Mouse (Mus musculus) hindbrain, embryonic 11.5 days (tissue): ENCODE results near the gene Rpf2. TPM values are rescaled to one million over a fixed set of nuclear protein-coding genes. Genes with fewer than 3 reads are reported as not detected.
A peak's percentile ranks its signal among the peaks of the same experiment; 100 is the strongest.

Experiments
- ATAC-seq: fragments of 200-750 bp; cut with Nextera tagmentation; 2 replicates; pipeline ENCODE4 v1.8.0; 2017; ENCODE audit warnings: mild to moderate bottlenecking, moderate TSS enrichment, moderate library complexity; ENCODE audit not compliant: low FRiP score
- DNase-seq: peaks from one replicate; pipeline ENCODE4 v3.0.0-alpha.2; 2015; ENCODE audit warnings: low spot score
- H3K27ac ChIP-seq: fragments of 300-500 bp; sonication (generic); 2 replicates; pipeline ENCODE4 v1.5.1; 2014; ENCODE audit warnings: mild to moderate bottlenecking, low read depth, low read length
- H3K27me3 ChIP-seq: fragments of 300-500 bp; sonication (generic); 2 replicates; pipeline ENCODE4 v1.6.1; 2014; ENCODE audit warnings: mild to moderate bottlenecking, low read length, moderate library complexity, mixed read lengths; ENCODE audit not compliant: control insufficient read depth, insufficient read depth
- H3K36me3 ChIP-seq: fragments of 300-500 bp; sonication (generic); 2 replicates; pipeline ENCODE4 v1.6.1; 2014; ENCODE audit warnings: mild to moderate bottlenecking, low read length, moderate library complexity, mixed read lengths; ENCODE audit not compliant: control insufficient read depth, insufficient read depth
- H3K4me1 ChIP-seq: fragments of 300-500 bp; sonication (generic); replicated peaks from 2 replicates; pipeline ENCODE4 v1.6.1; 2014; ENCODE audit warnings: low read length, mixed read lengths; ENCODE audit not compliant: control insufficient read depth, insufficient read depth
- H3K4me2 ChIP-seq: fragments of 300-500 bp; sonication (generic); replicated peaks from 2 replicates; pipeline ENCODE4 v1.6.1; 2014; ENCODE audit warnings: mild to moderate bottlenecking, low read depth, low read length
- H3K4me3 ChIP-seq: fragments of 300-500 bp; sonication (generic); 2 replicates; pipeline ENCODE4 v1.5.1; 2014; ENCODE audit warnings: low read depth, low read length
- H3K9ac ChIP-seq: fragments of 300-500 bp; sonication (generic); 2 replicates; pipeline ENCODE4 v1.6.1; 2014; ENCODE audit warnings: low read depth, low read length
- H3K9me3 ChIP-seq: fragments of 300-500 bp; sonication (generic); 2 replicates; pipeline ENCODE4 v1.6.1; 2016; ENCODE audit warnings: low read length; ENCODE audit not compliant: control insufficient read depth
- WGBS: fragments of 180-500 bp; shearing (Covaris S2); extraction: QIAGEN DNeasy Blood & Tissue Kit; methylation state at CpG from one replicate; pipeline ENCODE4 v1.1.7; 2014; 5-methylcytosine and 5-hydroxymethylcytosine counted together
- polyA plus RNA-seq: library from polyadenylated mRNA; unstranded; fragments of >200 nt; fragmentation: Nextera tagmentation; extraction: Ambion mirVana; gene quantifications from 2 replicates; pipeline ENCODE4 v1.2.1, GENCODE M21; 2014

Rpf2 gene
- polyA plus RNA-seq, 1 experiment from 2014 or later = 89.6 TPM

- peak overlapping the region; percentile 42; the same call in 1 of the 2 replicates for H3K4me2 ChIP-seq
These were observed 12.1 kb upstream of the Rpf2 start for GRCm38 (mm10) chr10:40258976-40259375.

GRCm38 (mm10) chr10:40258401-40258966, 11.6 kb upstream of the Rpf2 start:
- Histone ChIP-seq H3K27me3 (no peaks in the 10 kb centered on the region), H3K4me3 (peak overlapping the region; percentile 58), H3K4me1 (no peaks in the 10 kb centered on the region), H3K4me2 (peak overlapping the region; percentile 42), H3K9me3 (no peaks in the 10 kb centered on the region), H3K36me3 (no peaks in the 10 kb centered on the region), H3K9ac (peak overlapping the region; percentile 45; the same call in 1 of the 2 replicates), H3K27ac (peak overlapping the region; percentile 78)
- ATAC-seq (peak; percentile 81), DNase-seq (peak; percentile 85)
- WGBS = 1% methylated on average over 12 of the region's 12 CpGs

More at GRCm38 (mm10) chr10:40258976-40259375, 12.1 kb upstream of the Rpf2 start:
- Histone ChIP-seq H3K27me3 (no peaks in the 10 kb centered on the region), H3K9ac (no peak overlapping the region), H3K4me3 (no peak overlapping the region), H3K27ac (peak overlapping the region; percentile 78), H3K4me1 (no peaks in the 10 kb centered on the region), H3K36me3 (no peaks in the 10 kb centered on the region), H3K9me3 (no peaks in the 10 kb centered on the region)
- ATAC-seq = no peak
- peak; percentile 68 for DNase-seq
- WGBS = 9% methylated on average over 5 of the region's 5 CpGs

GRCm38 (mm10) chr10:40257414-40258255, 10.8 kb upstream of the Rpf2 start, which contains the start of gene Gtf3c6:
Gtf3c6 (minus strand) TSS chr10:40258108.
- Histone ChIP-seq H3K9me3 (no peaks in the 10 kb centered on the region), H3K4me1 (no peaks in the 10 kb centered on the region), H3K4me3 (peak within 1 kb of the TSS; percentile 58), H3K36me3 (no peaks in the 10 kb centered on the region), H3K27ac (peak within 1 kb of the TSS; percentile 78), H3K4me2 (peak within 1 kb of the TSS; percentile 42), H3K9ac (peak within 1 kb of the TSS; percentile 85), H3K27me3 (no peaks in the 10 kb centered on the region)
- under 1% methylated on average over 43 of the region's 43 CpGs for WGBS
- ATAC-seq = peak; percentile 76
- peak; percentile 96 for DNase-seq

- 5% methylated on average over 5 of the region's 5 CpGs for WGBS
- peak overlapping the region; percentile 42 for H3K4me2 ChIP-seq
- peak overlapping the region; percentile 85 for H3K9ac ChIP-seq
- H3K36me3 ChIP-seq = no peaks in the 10 kb centered on the region
- no peaks in the 10 kb centered on the region for H3K4me1 ChIP-seq
- no peaks in the 10 kb centered on the region for H3K9me3 ChIP-seq
- ATAC-seq (peak; percentile 75), DNase-seq (peak; percentile 77)
- H3K27me3 ChIP-seq = no peaks in the 10 kb centered on the region
- peak overlapping the region; percentile 58 for H3K4me3 ChIP-seq
- peak overlapping the region; percentile 78; the same call in 1 of the 2 replicates for H3K27ac ChIP-seq
These were observed 9.9 kb upstream of the Rpf2 start for GRCm38 (mm10) chr10:40256716-40257115.

GRCm38 (mm10) chr10:40250969-40251368, 4.1 kb upstream of the Rpf2 start:
- Histone ChIP-seq H3K36me3 (peaks cover 6% of the 10 kb centered on the region; the same call in 1 of the 2 replicates), H3K4me3 (no peak overlapping the region), H3K4me1 (no peaks in the 10 kb centered on the region), H3K9ac (no peak overlapping the region), H3K27me3 (no peaks in the 10 kb centered on the region), H3K27ac (no peak overlapping the region), H3K9me3 (no peaks in the 10 kb centered on the region), H3K4me2 (no peak overlapping the region)
- ATAC-seq = no peak
- DNase-seq = no peak
- WGBS = 95% methylated on average over 6 of the region's 6 CpGs

GRCm38 (mm10) chr10:40249625-40250024, 2.8 kb upstream of the Rpf2 start:
- no peak overlapping the region for H3K4me2 ChIP-seq
- H3K27me3 ChIP-seq = no peaks in the 10 kb centered on the region
- no peak overlapping the region for H3K27ac ChIP-seq
- 88% methylated on average over 9 of the region's 9 CpGs for WGBS
- H3K9ac ChIP-seq = no peak overlapping the region
- ATAC-seq (no peak), DNase-seq (no peak)
- no peak overlapping the region for H3K4me3 ChIP-seq
- peaks cover 6% of the 10 kb centered on the region; the same call in 1 of the 2 replicates for H3K36me3 ChIP-seq
- H3K9me3 ChIP-seq = no peaks in the 10 kb centered on the region
- H3K4me1 ChIP-seq = no peaks in the 10 kb centered on the region

- Histone ChIP-seq H3K36me3 (peaks cover 8% of the 10 kb centered on the region; the same call in 1 of the 2 replicates), H3K4me1 (no peaks in the 10 kb centered on the region), H3K4me2 (peak overlapping the region; percentile 65), H3K4me3 (peak overlapping the region; percentile 77), H3K27ac (peak overlapping the region; percentile 44), H3K9me3 (no peaks in the 10 kb centered on the region), H3K9ac (no peak overlapping the region), H3K27me3 (no peaks in the 10 kb centered on the region)
- 34% methylated on average over 11 of the region's 11 CpGs for WGBS
- DNase-seq = no peak
- ATAC-seq = peak; percentile 63
These were observed 405 bp upstream of the Rpf2 start for GRCm38 (mm10) chr10:40247166-40247716.

- Histone ChIP-seq H3K27ac (no peak overlapping the region), H3K4me3 (no peak overlapping the region), H3K4me2 (no peak overlapping the region), H3K9me3 (no peaks in the 10 kb centered on the region), H3K9ac (no peak overlapping the region), H3K4me1 (no peaks in the 10 kb centered on the region), H3K36me3 (0 out of 2 replicates have a peak, but pooled peaks cover 6% of the 10 kb centered on the region), H3K27me3 (no peaks in the 10 kb centered on the region)
- no peak for DNase-seq
- ATAC-seq = no peak
- WGBS = 96% methylated on average over 5 of the region's 5 CpGs
These were observed 9.0 kb downstream of the Rpf2 start for GRCm38 (mm10) chr10:40237826-40238225.
